Mouse (Mus musculus) testis, adult 2 months (tissue): ENCODE measurements at regions not wholly inside any gene's neighbourhood (a gene's known extent, or its start where the extent isn't known, plus 50 kb on each side); places are given as distances from the start of the nearest gene placed in this dataset.

Experiments
- CTCF ChIP-seq: fragments of 200-500 bp; IDR thresholded peaks from 2 replicates; pipeline ENCODE4 v1.5.1; 2012; ENCODE audit warnings: low read depth, mild to moderate bottlenecking, inconsistent platforms, low read length, moderate library complexity; ENCODE audit not compliant: control insufficient read depth, insufficient read depth, insufficient replicate concordance
- POLR2A ChIP-seq: fragments of 200-500 bp; IDR thresholded peaks from 2 replicates; pipeline ENCODE4 v1.6.1; 2012; ENCODE audit warnings: low read depth, mild to moderate bottlenecking, inconsistent platforms, low read length, moderate library complexity; ENCODE audit not compliant: control insufficient read depth

DNA sequence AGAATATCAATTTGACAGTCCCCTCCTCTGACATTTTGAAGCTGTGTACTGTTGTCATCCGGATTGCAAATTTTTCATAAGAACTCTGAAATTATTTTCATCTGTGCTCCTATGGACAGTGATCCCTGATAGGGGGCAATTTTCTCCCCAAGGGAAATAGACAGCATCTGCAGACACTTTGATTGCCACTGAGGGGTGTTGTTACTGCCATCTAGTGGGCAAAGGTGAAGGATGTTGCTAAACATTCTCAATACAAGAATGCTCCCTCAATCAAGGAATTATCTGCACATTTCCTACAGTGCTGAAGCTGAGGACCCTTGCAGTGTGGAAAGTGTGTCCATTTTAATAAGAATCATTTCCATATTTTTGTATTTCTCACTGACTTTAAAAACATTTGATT is 233.7 kb downstream of the Car8 start:
- TF ChIP-seq CTCF, result no peak
- no peak for TF ChIP-seq POLR2A
